Mouse (Mus musculus) kidney, postnatal 0 days (tissue): ENCODE measurements at regions not wholly inside any gene's neighbourhood (a gene's known extent, or its start where the extent isn't known, plus 50 kb on each side); places are given as distances from the start of the nearest gene placed in this dataset.

Experiments used
- ATAC-seq: fragments of 200-750 bp; cut with Nextera tagmentation; replicated peaks from 2 replicates; pipeline ENCODE4 v1.8.0; 2017; ENCODE audit warnings: low read depth, moderate number of reproducible peaks, moderate TSS enrichment, moderate library complexity; ENCODE audit not compliant: low FRiP score
- DNase-seq: peaks from one replicate; pipeline ENCODE4 v3.0.0-alpha.2; 2016; ENCODE audit warnings: low spot score
- H3K27ac ChIP-seq: fragments of 300-500 bp; sonication (generic); 2 replicates; pipeline ENCODE4 v1.5.1; 2014; ENCODE audit warnings: mild to moderate bottlenecking
- H3K27me3 ChIP-seq: fragments of 300-500 bp; sonication (generic); 2 replicates; pipeline ENCODE4 v1.6.1; 2014; ENCODE audit warnings: low read length, mixed read lengths; ENCODE audit not compliant: insufficient read depth
- H3K36me3 ChIP-seq: fragments of 300-500 bp; sonication (generic); 2 replicates; pipeline ENCODE4 v1.6.1; 2014; ENCODE audit warnings: low read length, mixed read lengths; ENCODE audit not compliant: insufficient read depth
- H3K4me1 ChIP-seq: fragments of 300-500 bp; sonication (generic); replicated peaks from 2 replicates; pipeline ENCODE4 v1.6.1; 2014; ENCODE audit warnings: antibody characterized with exemption, low read length, mixed read lengths; ENCODE audit not compliant: insufficient read depth
- H3K4me2 ChIP-seq: fragments of 300-500 bp; sonication (generic); 2 replicates; pipeline ENCODE4 v1.6.1; 2014; ENCODE audit warnings: mild to moderate bottlenecking, low read length, moderate library complexity, mixed read lengths
- H3K4me3 ChIP-seq: fragments of 300-500 bp; sonication (generic); replicated peaks from 2 replicates; pipeline ENCODE4 v1.5.1; 2014; ENCODE audit warnings: low read depth, low read length
- H3K9ac ChIP-seq: fragments of 300-500 bp; sonication (generic); 2 replicates; pipeline ENCODE4 v1.6.1; 2014; ENCODE audit warnings: low read depth, low read length
- H3K9me3 ChIP-seq: fragments of 300-500 bp; sonication (generic); replicated peaks from 2 replicates; pipeline ENCODE4 v1.6.1; 2016; ENCODE audit warnings: low read length, inconsistent platforms, mixed read lengths
- CTCF ChIP-seq: IDR thresholded peaks from 2 replicates; pipeline ENCODE4 v1.5.1; 2016; ENCODE audit warnings: antibody characterized with exemption, low read depth, mild to moderate bottlenecking, moderate library complexity
- WGBS: fragments of 180-500 bp; shearing (Covaris S2); extraction: QIAGEN DNeasy Blood & Tissue Kit; methylation state at CpG from one replicate; pipeline ENCODE4 v1.1.7; 2014; 5-methylcytosine and 5-hydroxymethylcytosine counted together

DNA sequence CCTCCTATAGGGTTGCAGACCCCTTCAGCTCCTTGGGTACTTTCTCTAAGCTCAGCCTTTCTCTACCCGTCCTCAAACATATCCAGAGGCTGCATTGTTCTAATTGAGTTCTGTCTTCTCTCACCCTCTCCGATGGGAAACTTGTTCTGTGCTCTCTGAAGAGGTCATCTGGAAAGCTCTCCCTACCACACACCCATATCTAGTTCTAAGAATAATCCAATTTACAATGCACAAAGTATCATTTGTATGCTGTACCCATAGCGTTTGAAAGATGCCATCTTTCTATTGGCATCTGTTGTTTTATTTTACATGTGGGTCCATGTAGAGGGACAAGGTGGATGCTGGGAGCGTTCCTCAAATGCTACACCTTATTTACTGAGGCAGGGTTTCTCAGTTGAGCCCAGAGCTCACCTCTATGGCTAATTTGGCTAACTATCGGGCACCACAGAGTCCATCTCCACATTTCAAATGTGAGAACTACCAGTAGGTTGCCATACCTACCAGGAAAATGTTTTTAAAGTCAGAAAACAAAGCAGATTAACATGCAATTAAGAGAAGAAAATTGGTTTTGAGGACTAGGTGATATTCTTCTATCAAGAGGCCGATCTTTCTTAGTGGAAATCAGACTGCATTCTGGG, 167.1 kb downstream of the Klf7 start:
- Histone ChIP-seq H3K4me1 (no peaks in the 10 kb centered on the region), H3K4me2 (no peak overlapping the region), H3K27me3 (no peaks in the 10 kb centered on the region), H3K27ac (no peak overlapping the region), H3K36me3 (no peaks in the 10 kb centered on the region), H3K9me3 (no peaks in the 10 kb centered on the region), H3K4me3 (no peak overlapping the region), H3K9ac (no peak overlapping the region)
- TF ChIP-seq CTCF = no peak
- WGBS = 95% methylated on average over 6 of the region's 6 CpGs
- DNase-seq = no peak
- no peak for ATAC-seq

DNA sequence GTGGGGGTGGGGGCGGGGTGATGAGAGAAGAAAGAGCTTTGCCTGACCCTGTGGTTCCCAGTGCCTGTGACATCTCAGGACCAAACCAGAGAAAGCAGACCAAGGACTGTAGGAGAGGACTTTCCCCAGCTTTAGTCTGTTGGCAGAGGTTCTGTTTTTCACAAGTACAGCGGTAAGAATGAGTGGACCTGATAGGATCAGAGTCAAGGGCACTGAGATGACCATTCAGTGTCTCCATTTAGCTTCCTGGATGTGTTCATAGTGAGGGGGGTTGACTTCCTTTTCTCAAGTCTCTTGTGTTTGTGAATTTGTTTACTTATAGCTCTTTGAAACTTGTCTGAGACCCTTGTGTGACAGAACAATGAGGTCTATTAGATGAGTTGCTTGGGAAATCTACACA, 167.9 kb downstream of the Klf7 start:
- Histone ChIP-seq H3K4me2 (no peak overlapping the region), H3K4me1 (no peaks in the 10 kb centered on the region), H3K27me3 (no peaks in the 10 kb centered on the region), H3K9me3 (no peaks in the 10 kb centered on the region), H3K4me3 (no peak overlapping the region), H3K36me3 (no peaks in the 10 kb centered on the region), H3K9ac (no peak overlapping the region), H3K27ac (no peak overlapping the region)
- no peak for TF ChIP-seq CTCF
- no peak for ATAC-seq
- WGBS = 56% methylated on average over 2 of the region's 2 CpGs
- no peak for DNase-seq

- Histone ChIP-seq H3K9me3 (no peaks in the 10 kb centered on the region), H3K27me3 (no peaks in the 10 kb centered on the region), H3K4me1 (no peaks in the 10 kb centered on the region), H3K27ac (no peak overlapping the region), H3K4me3 (no peak overlapping the region), H3K36me3 (no peaks in the 10 kb centered on the region), H3K4me2 (no peak overlapping the region), H3K9ac (no peak overlapping the region)
- peak; percentile 80 for TF ChIP-seq CTCF
- DNase-seq (peak; percentile 74), ATAC-seq (peak; percentile 71)
- WGBS = 56% methylated on average over 17 of the region's 18 CpGs
Observed at GRCm38 (mm10) chr1:63953229-63953883, 168.7 kb downstream of the Klf7 start.

GRCm38 (mm10) chr1:63951663-63952062, 170.4 kb downstream of the Klf7 start:
- WGBS = 69% methylated on average over 7 of the region's 7 CpGs
- ATAC-seq (no peak), DNase-seq (peak; percentile 52)
- Histone ChIP-seq H3K27ac (no peak overlapping the region), H3K9me3 (no peaks in the 10 kb centered on the region), H3K9ac (no peak overlapping the region), H3K4me1 (no peaks in the 10 kb centered on the region), H3K4me2 (no peak overlapping the region), H3K4me3 (no peak overlapping the region), H3K27me3 (no peaks in the 10 kb centered on the region), H3K36me3 (no peaks in the 10 kb centered on the region)
- TF ChIP-seq CTCF = no peak

GRCm38 (mm10) chr1:63947278-63947677, 174.8 kb downstream of the Klf7 start:
- Histone ChIP-seq H3K27ac (no peak overlapping the region), H3K36me3 (no peaks in the 10 kb centered on the region), H3K27me3 (no peaks in the 10 kb centered on the region), H3K4me1 (no peaks in the 10 kb centered on the region), H3K4me2 (no peak overlapping the region), H3K9ac (no peak overlapping the region), H3K4me3 (no peak overlapping the region), H3K9me3 (no peaks in the 10 kb centered on the region)
- TF ChIP-seq CTCF = no peak
- 87% methylated on average over 1 of the region's 1 CpGs for WGBS
- ATAC-seq = no peak
- no peak for DNase-seq

GRCm38 (mm10) chr1:63946834-63947233, 175.2 kb downstream of the Klf7 start:
- Histone ChIP-seq H3K36me3 (no peaks in the 10 kb centered on the region), H3K27ac (no peak overlapping the region), H3K9ac (no peak overlapping the region), H3K27me3 (no peaks in the 10 kb centered on the region), H3K4me1 (no peaks in the 10 kb centered on the region), H3K4me3 (no peak overlapping the region), H3K4me2 (no peak overlapping the region), H3K9me3 (no peaks in the 10 kb centered on the region)
- TF ChIP-seq CTCF = no peak
- no peak for ATAC-seq
- DNase-seq = peak; percentile 8
- 61% methylated on average over 5 of the region's 5 CpGs for WGBS
